Mouse (Mus musculus) left cerebral cortex, adult 9 months (tissue): ENCODE data around the gene Fstl1.

Experiments used
- DNase-seq, 2 experiments: peaks; one replicate each; pipeline ENCODE4 v3.0.0; 2022; ENCODE audit warnings: low spot score in 2 of 2

Gene Fstl1

DNA sequence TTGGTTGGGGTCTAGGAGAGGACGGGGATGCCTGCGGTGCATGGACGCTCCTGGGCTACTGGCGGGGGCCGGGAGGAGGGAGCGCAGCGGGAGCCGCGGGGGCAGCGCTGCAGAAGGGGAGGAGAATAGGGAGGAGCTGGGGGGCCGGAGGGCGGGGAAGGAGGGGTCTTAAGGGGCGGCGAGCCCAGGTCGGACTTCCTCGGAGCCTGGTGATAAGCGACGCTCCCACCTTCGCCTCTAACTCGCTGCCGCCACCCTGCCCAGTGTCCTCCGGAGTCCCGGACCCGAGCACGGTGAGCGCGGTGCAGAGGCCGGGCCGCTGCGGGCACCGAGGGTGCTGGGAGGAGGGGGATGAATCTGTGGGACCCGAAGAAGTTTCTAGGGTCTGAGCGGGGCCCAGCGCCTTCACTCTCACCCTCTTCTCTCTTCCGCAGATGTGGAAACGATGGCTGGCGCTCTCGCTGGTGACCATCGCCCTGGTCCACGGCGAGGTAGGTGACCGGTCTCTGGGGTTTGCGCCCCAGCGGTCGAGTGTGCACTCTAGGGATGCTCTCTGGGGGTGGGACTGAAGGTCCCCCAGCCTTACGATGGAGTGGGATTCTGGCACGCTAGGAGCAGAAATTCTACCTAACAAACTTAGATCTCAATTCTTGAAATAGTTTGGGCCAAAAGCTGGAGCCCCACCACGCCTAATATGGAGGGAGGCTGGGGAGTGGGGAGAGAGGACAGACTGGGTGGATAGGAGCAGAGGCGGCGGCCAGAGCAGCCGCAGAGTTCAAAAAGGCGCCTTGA lies at the start of gene Fstl1:
Fstl1 (plus strand) TSS at position 14 of the 792 bp plus-strand sequence.
- no peak for DNase-seq

DNA sequence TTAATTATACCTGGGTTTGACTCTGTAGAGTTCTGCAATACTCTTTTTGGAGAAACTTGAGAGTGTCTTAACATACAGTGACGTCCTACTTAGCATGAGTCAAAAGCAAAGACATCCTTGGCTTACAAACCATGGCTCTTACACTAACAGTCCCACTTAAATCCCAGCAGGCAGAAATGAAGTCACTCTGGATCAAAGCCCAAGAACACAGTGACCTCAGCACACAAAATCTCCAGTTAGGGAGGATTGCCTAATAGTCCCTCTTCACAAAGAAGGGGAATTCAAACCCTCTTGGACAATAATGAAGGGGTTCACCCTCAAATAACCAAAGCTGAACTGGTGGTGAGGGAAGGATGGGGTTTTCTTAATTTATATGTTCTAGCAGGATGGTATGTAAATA lies 48.0 kb upstream of the Fstl1 start:
- DNase-seq, result no peak

DNA sequence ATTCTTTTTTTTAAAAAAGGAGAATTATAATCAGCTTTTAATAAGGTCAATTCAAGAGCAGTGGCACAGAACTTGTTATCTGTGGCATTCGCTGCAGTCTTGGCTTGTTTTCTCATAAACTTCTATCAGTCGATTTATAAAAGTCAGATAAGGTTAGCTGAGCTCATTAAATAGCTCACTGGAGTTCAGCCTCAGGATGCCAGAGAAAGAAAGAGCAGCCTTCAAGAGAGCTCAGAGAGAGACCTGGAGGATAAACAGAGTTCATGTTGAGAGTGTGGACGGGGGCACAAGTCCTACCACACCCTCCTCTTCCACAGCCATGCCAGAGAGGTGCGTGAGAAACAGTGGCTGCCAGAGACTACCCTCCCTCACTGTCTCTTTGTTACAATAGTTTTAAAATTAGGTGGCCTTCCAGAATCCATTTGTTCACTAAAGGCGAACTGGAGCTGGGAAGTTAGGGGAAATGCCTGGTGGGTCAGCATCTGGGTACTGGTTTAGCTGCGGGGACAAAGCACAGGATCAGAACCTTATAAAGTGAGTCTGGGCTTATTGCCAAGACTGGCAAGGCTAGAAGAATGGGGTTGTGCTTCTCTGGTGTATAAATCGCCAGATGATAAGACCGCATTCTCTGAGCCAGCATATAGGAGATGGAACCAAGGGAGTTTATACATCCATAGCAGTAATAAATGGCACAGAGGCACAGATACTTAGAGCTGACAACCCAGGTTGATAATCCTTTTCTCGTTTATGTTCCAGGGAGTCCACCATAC lies 47.1 kb upstream of the Fstl1 start:
- DNase-seq, result no peak

DNA sequence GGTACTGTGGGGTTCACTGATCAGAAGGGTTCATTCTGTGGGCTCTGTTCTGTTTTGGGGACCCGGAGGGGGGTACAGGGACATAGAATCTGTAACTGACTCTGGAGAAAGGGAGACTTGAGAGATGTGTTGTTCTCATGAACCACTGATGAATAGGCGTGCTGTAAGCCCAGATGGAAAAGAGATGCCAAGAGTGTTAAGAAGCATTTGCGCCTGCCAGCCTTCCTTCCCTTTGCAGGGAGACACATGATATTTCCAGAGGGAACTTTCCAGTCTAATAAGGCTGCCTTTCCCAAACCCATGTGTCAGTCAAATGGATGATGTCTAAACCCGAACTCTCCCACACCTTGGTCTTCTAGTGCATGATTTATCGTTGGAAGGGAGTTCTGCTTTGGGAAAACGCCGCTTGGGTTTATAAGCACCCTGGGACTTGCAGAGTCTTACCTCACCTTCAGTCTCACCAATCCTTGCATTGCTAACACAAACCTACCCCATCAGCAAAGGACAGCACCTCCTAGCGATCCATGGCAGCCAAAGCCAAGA lies 46.3 kb upstream of the Fstl1 start:
- DNase-seq, result no peak

DNA sequence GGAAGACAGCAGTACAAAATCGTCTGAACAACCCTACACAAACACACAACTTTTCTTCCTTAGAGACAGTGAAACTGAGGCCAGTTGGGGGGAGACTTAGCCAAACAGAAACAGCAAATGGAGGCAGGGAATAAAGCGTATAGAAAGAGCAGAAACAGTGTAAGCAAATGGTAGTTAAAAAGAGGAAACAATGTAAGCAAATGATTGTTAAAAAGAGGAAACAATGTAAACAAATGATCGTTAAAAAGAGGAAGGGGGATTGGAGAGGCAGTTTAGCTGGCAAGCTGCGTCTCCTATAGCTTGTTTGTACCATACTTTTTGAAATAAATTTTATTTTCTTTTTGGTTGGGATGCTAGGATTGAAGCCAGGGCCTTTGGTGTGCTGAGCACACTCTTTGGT lies 45.2 kb upstream of the Fstl1 start:
- DNase-seq, result no peak

DNA sequence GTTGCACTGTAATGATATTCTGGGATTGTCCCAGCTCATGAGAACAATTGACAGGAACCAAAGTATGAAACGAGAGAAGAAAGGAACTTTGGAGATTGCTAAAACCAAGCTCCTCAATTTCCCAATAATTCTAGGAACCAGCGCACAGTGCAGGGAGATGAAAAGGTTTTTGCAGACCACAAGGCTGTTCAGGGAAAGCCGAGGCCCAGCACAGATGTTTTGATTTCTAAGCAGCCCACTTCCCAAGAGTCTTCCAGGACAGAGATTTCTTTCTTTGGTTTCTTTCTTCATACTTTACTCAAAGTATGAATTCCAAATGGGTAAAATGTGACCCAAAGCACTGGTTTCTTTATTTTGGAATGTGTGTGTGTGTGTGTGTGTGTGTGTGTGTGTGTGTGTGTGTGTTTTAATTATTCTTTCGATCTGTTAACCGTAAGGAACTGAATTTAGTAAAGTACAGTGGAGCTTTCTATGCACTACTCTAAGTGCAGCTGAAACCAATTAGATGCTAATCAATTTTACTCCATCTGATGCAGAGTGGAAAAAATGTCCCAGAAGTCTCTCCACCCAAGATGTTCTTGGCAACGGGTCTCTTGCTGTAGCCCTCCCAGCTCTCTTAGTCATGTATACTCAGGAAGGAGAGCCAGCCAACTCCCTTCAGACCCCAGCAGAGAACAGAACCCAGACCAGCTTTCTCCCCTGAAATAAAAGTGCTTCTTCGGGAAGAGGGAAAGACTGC lies 44.5 kb upstream of the Fstl1 start:
- no peak for DNase-seq

DNA sequence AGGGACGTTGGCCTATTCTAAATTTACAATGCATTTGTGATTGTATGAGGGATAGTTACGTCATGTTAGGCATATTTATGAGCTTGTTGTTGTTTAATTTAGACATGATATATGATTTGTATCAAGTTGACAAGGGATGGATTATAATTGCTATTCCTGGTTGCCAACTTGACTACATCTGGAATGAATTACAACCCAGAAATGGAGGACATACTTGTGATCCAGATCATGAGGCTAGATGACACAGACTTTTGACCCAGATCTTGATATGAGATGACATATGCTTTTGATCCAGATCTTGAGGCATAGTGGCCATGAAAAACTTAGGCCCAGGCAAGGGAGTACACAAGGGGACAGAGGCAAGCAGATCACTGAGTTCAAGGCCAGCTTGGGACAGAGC lies 36.6 kb upstream of the Fstl1 start:
- DNase-seq, result no peak

DNA sequence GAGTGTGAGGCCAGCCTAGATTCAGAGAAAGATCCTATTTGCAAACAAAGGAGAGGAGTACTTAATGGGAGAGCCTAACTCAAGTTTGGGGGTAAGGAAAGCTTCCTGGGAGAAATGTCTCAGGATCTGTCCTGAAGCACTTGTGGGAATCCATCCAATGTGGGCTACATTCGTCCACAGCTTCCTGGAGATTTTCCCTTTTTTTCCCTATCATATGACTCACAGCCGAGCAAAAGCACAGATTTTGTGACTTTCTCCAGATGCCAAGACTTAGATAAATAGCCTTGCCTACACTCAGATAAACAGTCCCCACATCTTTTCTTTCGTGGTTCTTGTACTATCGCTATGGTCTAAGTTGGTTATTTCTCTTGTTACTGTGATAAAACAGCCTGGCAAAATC lies 34.4 kb upstream of the Fstl1 start:
- DNase-seq, result no peak

DNA sequence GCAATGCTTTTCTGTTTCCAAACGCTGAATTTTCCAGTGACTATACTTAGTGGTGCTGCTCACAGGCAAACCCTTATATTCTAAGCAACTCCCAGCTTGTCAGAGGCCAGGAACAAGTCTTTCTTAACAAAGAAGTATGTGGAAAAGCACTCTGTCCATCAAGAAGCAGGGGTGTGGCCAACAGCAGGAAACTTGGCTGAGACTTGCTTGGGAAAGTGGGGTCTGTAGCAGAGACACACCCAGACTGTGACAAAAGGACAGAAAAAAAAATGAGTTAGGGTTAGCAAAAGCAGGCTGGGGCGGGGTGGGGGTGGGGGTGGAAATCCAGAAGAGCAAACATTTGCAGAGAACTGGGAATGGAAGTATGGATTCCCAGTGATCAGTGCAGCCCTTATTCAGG lies 23.8 kb upstream of the Fstl1 start:
- no peak for DNase-seq

DNA sequence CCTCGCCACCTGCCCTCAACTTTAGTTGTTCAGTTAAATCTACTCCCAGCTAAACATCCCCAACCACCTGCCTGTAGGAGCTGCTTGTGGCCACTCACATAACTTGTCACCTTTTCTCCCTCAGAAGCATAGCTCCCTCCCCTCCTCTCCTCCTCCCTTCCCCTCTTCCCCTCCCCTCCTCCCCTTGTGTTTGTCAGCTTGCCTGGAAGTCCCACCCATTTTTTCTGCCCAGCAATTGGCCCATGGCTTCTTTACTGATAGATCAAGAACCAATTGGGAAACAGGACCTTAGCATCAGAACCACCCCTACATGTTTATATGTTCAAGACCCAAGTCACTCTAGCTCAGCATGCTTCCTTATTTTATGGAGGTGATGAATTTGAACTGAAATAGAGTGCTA lies 22.9 kb upstream of the Fstl1 start:
- DNase-seq, result no peak

DNA sequence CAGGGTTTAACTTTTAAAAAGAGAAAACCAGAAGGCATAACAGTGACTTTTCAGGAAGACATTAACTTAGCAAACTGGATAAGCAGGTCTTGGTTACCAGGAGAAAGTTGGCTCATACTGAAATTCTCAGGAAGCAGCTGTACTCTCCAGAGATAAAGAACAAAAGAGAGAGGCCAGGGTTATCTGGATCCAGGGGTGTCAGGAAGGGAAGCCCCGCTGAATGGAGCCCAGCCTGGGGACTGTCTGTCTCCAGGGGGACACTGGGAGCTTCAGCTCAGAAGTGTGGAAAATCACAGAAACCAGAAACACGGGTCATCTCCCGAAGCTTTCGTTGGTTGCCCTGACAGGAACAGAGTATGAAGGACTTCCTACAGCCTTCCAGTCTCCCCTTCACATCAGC lies 22.2 kb upstream of the Fstl1 start:
- no peak for DNase-seq

DNA sequence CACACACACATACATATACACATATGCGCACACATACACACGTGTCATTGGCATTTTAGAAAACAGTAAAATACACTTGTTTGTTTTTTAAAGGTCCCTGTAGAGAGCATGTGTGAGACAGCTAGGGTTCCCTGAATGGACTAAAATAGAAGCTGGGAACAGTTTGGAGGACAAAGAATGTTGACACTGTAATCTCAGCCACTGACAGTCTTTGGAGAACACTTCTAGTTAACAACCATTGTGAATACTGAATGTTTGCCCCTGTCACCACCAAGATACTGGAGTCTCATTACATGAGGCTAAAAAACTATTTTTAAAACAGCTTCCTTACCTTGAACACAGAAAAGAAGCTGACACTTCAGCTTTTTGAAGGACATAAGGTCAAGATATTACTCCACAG lies 19.4 kb upstream of the Fstl1 start:
- DNase-seq, result no peak

DNA sequence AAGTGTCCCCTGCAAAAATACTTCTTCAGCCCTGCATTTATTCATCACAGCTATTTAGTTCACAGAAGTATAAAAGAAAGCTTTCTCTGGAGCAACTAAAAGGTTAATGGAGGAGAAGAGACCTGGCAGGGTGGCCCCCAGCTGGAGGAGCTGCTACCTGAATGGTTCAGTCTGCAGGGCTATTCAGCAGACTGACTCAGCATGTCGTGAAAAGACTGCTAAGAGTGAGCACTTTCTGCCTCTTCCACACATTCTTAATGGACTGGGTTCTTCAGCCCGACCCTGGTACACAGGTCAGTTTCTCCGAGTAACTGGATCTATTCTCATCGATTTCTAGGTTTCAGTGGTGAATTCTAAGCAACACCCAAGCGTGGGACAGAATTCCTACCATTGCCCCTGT lies 12.9 kb upstream of the Fstl1 start:
- DNase-seq, result no peak

DNA sequence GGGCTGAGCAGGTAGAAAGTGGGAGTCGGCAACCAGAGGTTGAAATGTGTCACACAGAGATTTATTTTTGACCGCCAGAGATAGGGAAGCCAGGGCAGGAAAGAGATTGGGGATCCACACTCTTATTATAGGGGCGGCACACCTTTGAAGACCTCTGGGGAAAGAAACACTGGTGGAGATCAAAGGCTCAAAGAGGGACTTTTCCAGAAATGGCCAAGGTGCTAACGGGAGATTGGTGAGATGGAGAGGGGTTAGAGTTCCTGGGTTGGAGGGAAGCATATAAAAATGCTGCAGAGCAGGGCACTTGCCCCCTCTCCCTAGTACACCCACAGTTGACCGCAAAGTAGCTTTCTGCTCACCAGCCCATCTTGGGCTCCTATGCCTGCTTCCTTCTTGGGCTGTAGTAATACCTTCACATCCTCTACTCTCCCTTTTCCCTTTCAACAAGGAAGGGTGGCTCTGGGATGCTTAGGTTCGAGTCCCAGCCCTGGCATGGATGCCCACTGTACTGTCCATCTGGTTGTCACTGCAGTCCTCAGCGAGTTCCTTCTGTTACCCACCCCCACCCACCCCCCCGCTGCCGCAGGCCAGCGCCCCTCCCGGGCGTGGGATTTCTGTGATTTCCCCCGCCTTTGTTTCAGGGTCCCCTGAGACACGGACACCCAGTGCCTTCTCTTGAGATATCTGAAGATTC lies 360 bp upstream of the Fstl1 start:
- DNase-seq, result no peak

DNA sequence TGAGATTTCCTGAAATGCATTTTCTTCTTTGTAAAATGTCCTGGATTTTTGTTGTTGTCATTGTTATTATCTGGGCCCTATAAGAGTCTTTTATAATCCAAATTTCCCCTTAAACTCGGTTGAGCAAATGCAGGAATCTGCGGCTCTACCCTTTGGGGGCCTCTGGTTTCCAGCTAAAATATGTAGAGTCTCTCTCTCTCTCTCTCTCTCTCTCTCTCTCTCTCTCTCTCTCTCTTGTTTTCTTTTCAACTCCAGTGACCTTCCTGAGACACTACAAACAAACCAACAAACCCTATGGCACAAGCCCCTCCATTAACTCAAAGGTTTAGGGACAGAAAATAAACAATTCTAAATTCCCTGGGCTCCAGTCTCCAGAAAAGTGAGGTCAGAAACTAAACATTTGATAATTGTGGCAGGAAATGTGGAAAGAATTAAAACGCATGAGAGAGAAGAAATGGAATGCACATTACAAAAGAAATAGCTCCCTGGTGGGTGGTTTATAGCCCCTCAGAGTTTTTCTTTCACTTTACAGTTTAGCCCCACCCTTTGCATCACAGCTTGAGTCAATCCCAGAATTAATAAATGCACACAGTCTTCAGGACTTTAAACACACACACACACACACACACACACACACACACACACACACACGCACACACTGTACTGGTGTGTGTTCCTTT lies 1.3 kb downstream of the Fstl1 start:
- DNase-seq, result no peak

DNA sequence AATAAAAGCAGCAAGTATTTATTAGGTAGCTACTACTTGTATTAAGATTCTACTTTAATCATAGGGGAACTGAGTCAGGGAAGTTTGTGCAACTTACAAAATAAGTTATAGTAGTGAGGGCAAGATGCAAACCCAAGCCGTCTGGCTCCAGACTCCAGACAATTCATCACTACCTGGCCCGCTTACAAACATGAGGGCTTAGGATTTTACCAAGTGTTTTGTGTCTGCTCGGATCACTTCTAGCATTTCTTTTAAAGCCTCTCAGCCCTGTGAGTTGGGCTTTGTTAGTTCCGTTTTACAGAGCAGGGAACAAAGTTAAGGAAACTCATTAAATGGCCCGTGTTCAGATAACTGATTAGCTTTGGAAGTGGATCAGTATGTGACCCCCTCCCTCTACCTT lies 1.9 kb downstream of the Fstl1 start:
- DNase-seq, result no peak

DNA sequence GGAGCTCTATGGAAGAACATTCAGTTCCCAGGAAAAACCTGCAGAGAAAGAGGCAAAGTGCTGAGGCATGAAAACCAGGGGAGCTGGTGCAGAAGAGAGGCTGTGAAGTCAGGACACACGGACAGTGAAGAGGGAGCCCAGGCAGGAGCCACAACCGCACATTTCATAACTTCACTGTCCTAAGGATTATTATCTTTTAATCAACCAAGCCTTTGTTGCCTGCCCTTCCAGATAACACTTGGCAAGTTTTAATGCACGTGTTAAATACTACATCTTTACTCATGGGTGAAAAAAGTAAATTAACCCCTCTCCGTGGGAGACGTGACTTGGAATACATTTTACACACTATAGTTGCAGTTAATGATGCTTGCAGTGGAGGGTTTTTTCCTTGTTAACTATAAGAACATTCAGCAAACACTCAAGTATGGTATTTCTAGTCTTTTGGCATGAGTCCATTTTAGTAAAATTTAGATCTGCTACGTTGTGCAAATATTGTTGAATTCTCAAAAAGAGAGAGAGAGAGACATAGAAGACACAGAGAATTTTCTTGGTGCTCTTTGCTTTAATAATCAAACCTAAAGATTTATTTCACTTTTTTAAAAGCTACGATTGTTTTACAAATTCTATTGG lies 3.1 kb downstream of the Fstl1 start:
- no peak for DNase-seq

DNA sequence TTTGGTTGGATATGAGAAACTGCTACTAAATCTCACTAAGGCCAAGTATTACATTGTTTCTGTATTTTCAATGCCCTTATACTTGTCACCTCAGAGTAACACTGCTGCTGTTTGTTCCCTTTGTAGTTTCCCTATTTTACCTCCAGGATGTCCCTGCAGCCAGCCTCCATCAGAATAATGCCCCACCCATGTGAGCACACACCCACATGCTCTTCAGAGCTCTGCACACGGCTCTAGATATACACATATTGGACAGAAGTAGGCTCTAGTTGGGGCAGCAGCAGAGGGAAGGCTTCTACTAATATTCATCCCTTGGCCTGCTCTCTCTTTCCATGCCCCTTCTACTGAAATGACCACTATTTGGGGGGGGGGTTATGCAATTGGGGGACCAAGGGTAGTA lies 3.7 kb downstream of the Fstl1 start:
- DNase-seq, result no peak

DNA sequence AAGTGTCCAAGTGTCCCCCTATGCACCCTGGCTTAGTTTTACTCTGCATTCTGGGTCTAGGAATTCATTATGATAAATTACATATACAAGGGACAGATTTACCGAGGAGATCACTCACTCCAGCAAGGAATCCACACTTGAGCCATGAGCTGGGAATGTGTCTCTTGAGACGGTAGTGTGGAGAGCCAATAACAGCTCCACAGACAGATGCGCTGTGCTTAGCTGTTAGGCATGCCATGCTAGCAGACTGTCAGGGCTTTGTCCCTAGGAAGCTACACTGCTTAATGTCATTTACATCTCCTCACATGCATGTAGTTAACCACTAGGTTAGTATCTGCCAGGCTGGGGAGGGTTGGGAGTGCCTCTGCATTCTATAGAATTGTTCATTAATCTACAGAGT lies 4.2 kb downstream of the Fstl1 start:
- DNase-seq, result no peak

DNA sequence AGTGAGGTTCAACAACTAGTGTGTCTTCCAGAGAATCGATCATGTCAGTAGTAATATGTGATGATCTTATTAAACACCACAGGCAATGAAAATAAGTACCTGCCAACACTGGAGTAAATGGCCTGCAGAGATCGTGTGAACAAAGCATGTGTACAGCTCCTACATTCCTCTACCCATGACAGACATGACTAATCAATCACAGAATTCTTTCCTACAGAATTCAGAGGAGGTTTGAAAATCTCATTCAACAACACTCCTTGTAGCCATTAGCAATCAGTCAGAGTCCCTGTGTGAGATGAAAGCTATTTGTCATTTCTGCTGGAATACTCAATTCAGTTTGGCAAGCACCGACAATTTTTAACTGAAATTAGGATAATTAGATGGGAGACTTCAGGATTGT lies 7.9 kb downstream of the Fstl1 start:
- no peak for DNase-seq
